Mouse (Mus musculus): Measurements from ENCODE around the gene Pde4b. TPM values are rescaled to one million over a fixed set of nuclear protein-coding genes. Genes with fewer than 3 reads are reported as not detected.
A peak's percentile ranks its signal among the peaks of the same experiment; 100 is the strongest.

Gene Pde4b
- polyA plus RNA-seq, 1 experiment from 2014 or later, result 11.9 TPM

- H3K36me3 ChIP-seq (ENCODE audit: insufficient read depth, low read length), result no peaks in the 10 kb centered on the region
- no peak for DNase-seq (ENCODE audit: low spot score)
- H3K4me1 ChIP-seq (replicated peaks; ENCODE audit: insufficient read depth, low read length), result 0 out of 2 replicates have a peak, but pooled peaks cover 3% of the 10 kb centered on the region
- H3K9me3 ChIP-seq (replicated peaks; ENCODE audit: low read length), result no peaks in the 10 kb centered on the region
- TF ChIP-seq CTCF (IDR thresholded peaks at IDR 0.05; ENCODE audit: low read depth), result no peak
- H3K4me3 ChIP-seq (replicated peaks; ENCODE audit: low read depth, low read length), result no peak overlapping the region
- no peak for ATAC-seq (replicated peaks; ENCODE audit: low FRiP score, low read depth)
- 70% methylated on average over 6 of the region's 6 CpGs for WGBS
- H3K27me3 ChIP-seq (ENCODE audit: insufficient read depth, low read length), result no peaks in the 10 kb centered on the region
- no peak overlapping the region for H3K9ac ChIP-seq (ENCODE audit: low read depth, low read length)
- H3K4me2 ChIP-seq (ENCODE audit: low read length), result no peak overlapping the region
- no peak overlapping the region for H3K27ac ChIP-seq
Measured at GRCm38 (mm10) chr4:102521434-102521833, 434.1 kb downstream of the Pde4b start.

- H3K36me3 ChIP-seq (ENCODE audit: insufficient read depth, low read length), result no peaks in the 10 kb centered on the region
- H3K9ac ChIP-seq (ENCODE audit: low read depth, low read length), result no peak overlapping the region
- WGBS, result 43% methylated on average over 7 of the region's 7 CpGs
- DNase-seq (ENCODE audit: low spot score) (no peak), ATAC-seq (replicated peaks; ENCODE audit: low FRiP score, low read depth) (no peak)
- H3K9me3 ChIP-seq (replicated peaks; ENCODE audit: low read length), result no peaks in the 10 kb centered on the region
- TF ChIP-seq CTCF (IDR thresholded peaks at IDR 0.05; ENCODE audit: low read depth), result no peak
- H3K27ac ChIP-seq, result no peak overlapping the region
- H3K4me1 ChIP-seq (replicated peaks; ENCODE audit: insufficient read depth, low read length), result no peaks in the 10 kb centered on the region
- H3K27me3 ChIP-seq (ENCODE audit: insufficient read depth, low read length), result no peaks in the 10 kb centered on the region
- no peak overlapping the region for H3K4me2 ChIP-seq (ENCODE audit: low read length)
- H3K4me3 ChIP-seq (replicated peaks; ENCODE audit: low read depth, low read length), result no peak overlapping the region
Measured at GRCm38 (mm10) chr4:102527361-102527760, 440.0 kb downstream of the Pde4b start.

- Histone ChIP-seq H3K27ac (no peak overlapping the region), H3K4me3 (replicated peaks; ENCODE audit: low read depth, low read length) (no peak overlapping the region), H3K9me3 (replicated peaks; ENCODE audit: low read length) (no peaks in the 10 kb centered on the region), H3K36me3 (ENCODE audit: insufficient read depth, low read length) (no peaks in the 10 kb centered on the region), H3K27me3 (ENCODE audit: insufficient read depth, low read length) (no peaks in the 10 kb centered on the region), H3K9ac (ENCODE audit: low read depth, low read length) (no peak overlapping the region), H3K4me1 (replicated peaks; ENCODE audit: insufficient read depth, low read length) (no peaks in the 10 kb centered on the region), H3K4me2 (ENCODE audit: low read length) (no peak overlapping the region)
- no peak for TF ChIP-seq CTCF (IDR thresholded peaks at IDR 0.05; ENCODE audit: low read depth)
- no peak for DNase-seq (ENCODE audit: low spot score)
- 90% methylated on average over 4 of the region's 4 CpGs for WGBS
- ATAC-seq (replicated peaks; ENCODE audit: low FRiP score, low read depth), result no peak
Measured at GRCm38 (mm10) chr4:102530797-102531196, 443.5 kb downstream of the Pde4b start.

- no peak overlapping the region for H3K4me3 ChIP-seq (replicated peaks; ENCODE audit: low read depth, low read length)
- no peak for TF ChIP-seq CTCF (IDR thresholded peaks at IDR 0.05; ENCODE audit: low read depth)
- WGBS, result 78% methylated on average over 4 of the region's 4 CpGs
- H3K4me2 ChIP-seq (ENCODE audit: low read length), result no peak overlapping the region
- H3K4me1 ChIP-seq (replicated peaks; ENCODE audit: insufficient read depth, low read length), result no peaks in the 10 kb centered on the region
- no peaks in the 10 kb centered on the region for H3K9me3 ChIP-seq (replicated peaks; ENCODE audit: low read length)
- no peaks in the 10 kb centered on the region for H3K36me3 ChIP-seq (ENCODE audit: insufficient read depth, low read length)
- ATAC-seq (replicated peaks; ENCODE audit: low FRiP score, low read depth) (no peak), DNase-seq (ENCODE audit: low spot score) (no peak)
- no peak overlapping the region for H3K9ac ChIP-seq (ENCODE audit: low read depth, low read length)
- no peaks in the 10 kb centered on the region for H3K27me3 ChIP-seq (ENCODE audit: insufficient read depth, low read length)
- no peak overlapping the region for H3K27ac ChIP-seq
Measured at GRCm38 (mm10) chr4:102531729-102532128, 444.4 kb downstream of the Pde4b start.

GRCm38 (mm10) chr4:102533183-102534048 lies 446.1 kb downstream of the Pde4b start:
- Histone ChIP-seq H3K27ac (no peak overlapping the region), H3K36me3 (ENCODE audit: insufficient read depth, low read length) (no peaks in the 10 kb centered on the region), H3K27me3 (ENCODE audit: insufficient read depth, low read length) (no peaks in the 10 kb centered on the region), H3K9ac (ENCODE audit: low read depth, low read length) (no peak overlapping the region), H3K4me2 (ENCODE audit: low read length) (no peak overlapping the region), H3K4me3 (replicated peaks; ENCODE audit: low read depth, low read length) (no peak overlapping the region), H3K9me3 (replicated peaks; ENCODE audit: low read length) (no peaks in the 10 kb centered on the region), H3K4me1 (replicated peaks; ENCODE audit: insufficient read depth, low read length) (no peaks in the 10 kb centered on the region)
- 62% methylated on average over 8 of the region's 8 CpGs for WGBS
- no peak; the same call in 1 of the 2 replicates for ATAC-seq (replicated peaks; ENCODE audit: low FRiP score, low read depth)
- DNase-seq (ENCODE audit: low spot score), result peak; percentile 57
- TF ChIP-seq CTCF (IDR thresholded peaks at IDR 0.05; ENCODE audit: low read depth), result no peak

- ATAC-seq (replicated peaks; ENCODE audit: low FRiP score, low read depth) (no peak), DNase-seq (ENCODE audit: low spot score) (no peak)
- Histone ChIP-seq H3K4me3 (replicated peaks; ENCODE audit: low read depth, low read length) (no peak overlapping the region), H3K4me1 (replicated peaks; ENCODE audit: insufficient read depth, low read length) (no peaks in the 10 kb centered on the region), H3K27me3 (ENCODE audit: insufficient read depth, low read length) (no peaks in the 10 kb centered on the region), H3K9ac (ENCODE audit: low read depth, low read length) (no peak overlapping the region), H3K36me3 (ENCODE audit: insufficient read depth, low read length) (no peaks in the 10 kb centered on the region), H3K27ac (no peak overlapping the region), H3K9me3 (replicated peaks; ENCODE audit: low read length) (no peaks in the 10 kb centered on the region), H3K4me2 (ENCODE audit: low read length) (no peak overlapping the region)
- no peak for TF ChIP-seq CTCF (IDR thresholded peaks at IDR 0.05; ENCODE audit: low read depth)
- 76% methylated on average over 5 of the region's 5 CpGs for WGBS
Measured at GRCm38 (mm10) chr4:102534049-102534730, 446.8 kb downstream of the Pde4b start.

All from kidney, postnatal 0 days (tissue).